Mouse (Mus musculus): ENCODE measurements around the gene Gm43302.
"Not testable (repeated sequence)": the region's sequence is repeated elsewhere in the genome, so short reads cannot be mapped to it uniquely, and the experiment has no call there.

GRCm38 (mm10) chr5:105199149-105199548 lies 94.3 kb downstream of the Gm43302 start:
- TF ChIP-seq TAL1, GATA1 (IDR thresholded peaks at IDR 0.05; ENCODE audit: low read length): not testable (repeated sequence)

Measured in erythroblast, embryonic 14.5 days (primary cell).